Mouse (Mus musculus) left cerebral cortex, postnatal 36 days (tissue): Measurements from ENCODE around the gene Tango6. TPM values are rescaled to one million over a fixed set of nuclear protein-coding genes. Genes with fewer than 3 reads are reported as not detected.
A peak's percentile ranks its signal among the peaks of the same experiment; 100 is the strongest.

Experiments
- DNase-seq, 2 experiments: peaks; one replicate each; pipeline ENCODE4 v3.0.0; 2021 to 2022; ENCODE audit warnings: low spot score in 2 of 2, mixed read lengths in 1 of 2
- intact Hi-C: fragments of 180-260 bp; cut with DNase I; formaldehyde crosslinking; loops from one replicate; pipeline ENCODE4 v1.15.1; 2025
- total RNA-seq, 2 experiments: library from RNA; stranded (reverse); gene quantifications; 2 replicates each; pipeline ENCODE4 v1.2.3; 2021

The Tango6 gene
- total RNA-seq, 2 experiments from 2014 or later = 6.0 to 6.1 TPM

DNA sequence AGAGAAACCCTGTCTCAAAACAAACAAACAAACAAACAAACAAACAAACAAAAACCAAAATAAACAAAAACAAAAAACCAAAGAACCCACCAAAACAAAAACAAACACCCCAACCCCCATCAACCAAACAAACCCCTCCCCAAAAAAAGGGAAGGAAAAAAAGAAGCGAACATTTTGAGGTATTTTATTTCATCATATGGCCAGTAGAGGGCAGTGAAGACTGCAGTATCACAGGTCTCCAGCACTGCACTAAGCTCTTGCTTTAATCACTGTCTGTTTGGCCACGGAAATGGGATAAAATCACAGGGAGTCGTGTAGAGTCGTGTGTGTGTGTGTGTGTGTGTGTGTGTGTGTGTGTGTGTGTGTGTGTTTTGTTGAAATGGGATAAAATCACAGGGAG, 4.6 kb downstream of the Tango6 start:
- intact Hi-C loops = loop anchor here (2.0 to 10.0 kb wide), 2 partner anchors 315 to 347 kb away; partner anchors contain the start of gene Vps4a
- no peak for DNase-seq

DNA sequence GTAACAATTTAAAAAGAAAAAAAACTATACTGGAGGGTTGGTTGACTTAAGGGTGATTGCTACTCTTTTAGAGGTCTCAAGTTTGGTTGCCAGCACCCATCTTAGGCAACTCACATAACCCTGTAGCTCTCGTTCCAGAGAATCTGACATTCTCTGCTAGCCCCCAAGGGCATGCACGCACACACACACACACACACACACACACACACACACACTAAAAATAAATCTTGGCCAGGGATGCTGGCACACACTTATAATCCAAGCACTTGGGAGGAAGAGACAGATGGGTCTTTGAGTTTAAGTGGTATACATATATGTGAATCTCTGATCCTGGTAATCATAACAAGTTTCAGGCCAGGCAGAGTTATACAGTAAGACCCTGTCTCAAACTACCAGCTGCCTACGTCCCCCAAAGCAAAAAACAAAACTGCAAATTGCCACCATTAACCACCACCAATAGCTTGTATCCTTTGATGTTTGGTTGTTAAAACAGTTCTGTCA, 14.9 kb downstream of the Tango6 start:
- intact Hi-C loops = loop anchor here (5.0 kb wide), 1 partner anchor 190 kb away; no protein-coding TSS in a partner anchor
- DNase-seq = no peak

DNA sequence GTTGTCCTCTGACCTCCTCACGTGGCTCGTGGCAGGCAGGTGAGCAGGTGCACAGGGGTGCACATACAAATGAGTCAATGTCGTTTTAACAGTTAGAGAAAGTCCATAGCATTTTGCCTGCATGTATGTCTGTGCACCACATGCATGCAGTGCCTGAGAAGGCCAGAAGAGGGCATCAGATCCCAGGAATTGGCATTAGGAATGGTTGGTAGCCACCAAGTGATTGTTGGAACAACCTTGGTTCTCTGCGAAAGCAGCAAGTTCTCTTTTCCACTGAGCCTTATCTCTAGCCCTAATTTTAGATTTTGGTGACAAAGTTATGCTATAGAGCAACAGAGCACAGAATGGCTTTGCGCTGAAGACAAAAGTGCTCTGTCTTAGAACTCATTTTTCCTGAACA, 16.7 kb downstream of the Tango6 start:
- intact Hi-C loops = loop anchor here (5.0 kb wide), 1 partner anchor 188 kb away; no protein-coding TSS in a partner anchor
- DNase-seq = peak; percentile 47 to 59

DNA sequence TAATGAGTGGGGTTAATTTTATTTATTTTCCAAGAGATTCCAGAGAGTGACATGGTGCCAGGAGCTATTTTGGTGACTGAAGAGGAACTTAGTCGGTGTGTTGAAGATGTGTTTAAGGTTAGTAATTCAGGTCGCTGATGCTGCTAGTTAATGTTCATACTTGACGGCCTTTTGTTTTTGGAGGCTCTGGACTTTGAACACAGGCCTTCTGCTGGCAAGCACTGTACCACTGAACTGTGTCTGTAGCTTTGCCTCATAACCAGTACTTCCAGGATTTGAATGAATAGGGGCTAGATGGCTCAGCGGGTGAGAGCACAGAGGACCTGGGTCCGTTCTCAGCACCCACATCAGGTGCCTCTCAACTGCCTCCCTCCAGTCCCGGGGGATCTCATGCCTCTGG, 17.3 kb downstream of the Tango6 start:
- intact Hi-C loops = loop anchor here (10.0 kb wide), 1 partner anchor 325 kb away; no protein-coding TSS in a partner anchor
- DNase-seq = no peak

DNA sequence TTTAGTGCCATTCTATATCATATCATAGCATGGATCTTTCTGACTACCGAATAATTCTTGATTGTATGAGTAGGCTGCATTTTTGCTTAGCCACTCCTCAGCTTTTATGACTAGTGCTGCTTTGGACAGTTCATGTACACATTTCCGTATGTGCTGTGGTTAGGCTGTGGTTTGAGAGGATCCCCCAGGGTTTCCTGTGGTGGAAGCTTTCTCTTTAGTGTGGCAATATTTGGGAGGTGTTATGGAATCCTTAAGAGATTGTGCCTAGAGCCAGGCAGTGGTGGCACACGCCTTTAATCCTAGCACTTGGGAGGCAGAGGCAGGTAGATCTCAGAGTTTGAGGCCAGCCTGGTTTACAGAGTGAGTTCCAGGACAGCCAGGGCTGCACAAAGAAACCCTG, 18.5 kb downstream of the Tango6 start:
- intact Hi-C loops = loop anchor here (10.0 kb wide), 1 partner anchor 323 kb away; no protein-coding TSS in a partner anchor
- DNase-seq = no peak

DNA sequence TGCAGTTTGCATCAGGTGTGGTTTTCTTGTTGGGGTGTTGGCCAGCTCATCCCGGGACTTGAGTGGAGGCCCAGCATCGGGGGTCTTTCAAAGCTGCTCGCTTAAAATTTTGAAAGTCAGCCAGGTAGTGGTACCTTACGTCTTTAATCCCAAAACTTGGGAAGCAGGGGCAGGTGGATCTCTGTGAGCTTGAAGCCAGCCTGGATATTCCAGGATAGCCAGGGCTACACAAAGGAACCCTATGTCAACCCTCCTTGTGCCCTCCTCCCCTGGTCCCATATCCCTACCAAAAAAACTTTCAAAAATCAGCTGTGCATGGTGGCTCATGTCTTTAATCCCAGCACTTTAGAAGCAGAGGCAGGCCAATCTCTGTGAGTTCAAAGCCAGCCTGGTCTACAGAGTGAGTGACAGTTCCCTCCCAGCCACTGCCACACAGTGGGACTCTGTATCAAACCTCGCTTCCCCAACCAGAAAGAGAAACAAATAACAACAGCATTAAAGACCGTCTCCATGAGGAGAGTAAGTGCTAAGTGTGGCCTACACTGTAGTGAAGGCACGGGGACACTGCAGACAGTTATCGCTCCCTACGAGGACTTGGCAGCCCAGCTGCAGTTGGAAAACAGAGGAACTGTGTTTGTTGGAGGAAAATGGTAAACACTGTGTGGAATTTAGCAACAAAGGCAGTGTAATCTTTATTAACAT, 21.5 kb downstream of the Tango6 start:
- intact Hi-C loops = loop anchor here (10.0 kb wide), 1 partner anchor 320 kb away; no protein-coding TSS in a partner anchor
- no peak for DNase-seq

DNA sequence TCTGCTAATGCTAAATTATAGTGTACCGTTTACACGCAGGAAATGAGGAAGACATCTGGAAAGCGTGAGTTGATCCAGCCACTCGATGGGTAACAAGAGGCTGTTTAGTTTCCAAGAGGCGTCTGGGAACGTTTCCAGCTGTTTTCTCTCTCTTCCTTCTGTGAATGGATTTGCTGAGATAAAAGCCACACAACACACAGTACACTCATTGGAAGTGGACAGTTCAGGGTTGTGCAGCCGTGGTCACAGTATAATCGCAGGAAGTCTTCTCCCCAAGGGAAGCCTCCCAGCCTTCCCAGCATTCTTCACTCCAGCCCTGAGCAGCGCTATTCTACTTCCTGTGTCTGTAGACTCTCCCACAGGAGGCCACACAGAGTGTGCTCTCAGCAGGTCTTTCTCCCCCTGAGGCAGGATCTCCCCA, 22.0 kb downstream of the Tango6 start:
- intact Hi-C loops = loop anchor here (10.0 kb wide), 1 partner anchor 320 kb away; no protein-coding TSS in a partner anchor
- DNase-seq = no peak

DNA sequence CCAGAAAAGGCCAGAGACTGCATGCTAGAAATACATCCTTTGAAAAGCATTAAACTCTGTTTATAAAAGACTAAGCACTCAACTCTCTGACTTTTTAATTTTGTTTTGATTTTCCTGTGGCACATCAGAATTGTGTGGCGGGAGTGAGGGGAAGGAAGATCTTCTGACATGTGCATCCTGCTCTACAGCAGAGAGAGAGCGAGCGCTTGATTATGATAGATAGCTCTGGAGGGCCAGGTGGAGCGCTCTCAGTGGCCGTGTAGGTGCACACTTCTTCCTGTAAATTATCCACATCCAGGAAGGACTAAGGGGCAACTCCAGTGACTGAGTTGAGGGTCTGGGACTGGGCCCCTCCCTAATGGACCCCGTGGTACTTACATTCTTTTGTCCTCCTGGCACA, 23.3 kb downstream of the Tango6 start:
- intact Hi-C loops = loop anchor here (10.0 kb wide), 1 partner anchor 319 kb away; no protein-coding TSS in a partner anchor

DNA sequence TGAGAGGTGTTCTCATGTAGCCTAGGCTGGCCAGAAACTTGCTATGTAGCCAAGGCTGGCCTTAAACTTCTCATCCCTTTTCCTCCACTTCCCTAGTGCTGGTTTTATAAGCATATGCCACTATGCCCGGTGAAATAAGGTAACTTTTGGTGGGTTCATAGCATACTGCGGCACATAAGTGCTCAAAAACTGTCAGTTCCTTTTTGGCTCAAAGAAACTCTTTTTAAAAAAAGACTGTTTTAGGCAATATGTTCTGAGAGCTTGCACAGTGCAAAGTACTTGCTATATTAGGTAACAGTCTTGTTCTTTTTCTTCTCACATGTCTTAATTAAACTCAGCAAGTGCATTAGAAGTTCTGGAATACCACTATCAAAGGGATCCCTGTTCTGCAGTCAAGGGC, 27.1 kb downstream of the Tango6 start:
- no peak for DNase-seq
- intact Hi-C loops = loop anchor here (10.0 kb wide), 1 partner anchor 295 kb away; no protein-coding TSS in a partner anchor

More for the DNA sequence above, 23.3 kb downstream of the Tango6 start:
- DNase-seq = no peak

DNA sequence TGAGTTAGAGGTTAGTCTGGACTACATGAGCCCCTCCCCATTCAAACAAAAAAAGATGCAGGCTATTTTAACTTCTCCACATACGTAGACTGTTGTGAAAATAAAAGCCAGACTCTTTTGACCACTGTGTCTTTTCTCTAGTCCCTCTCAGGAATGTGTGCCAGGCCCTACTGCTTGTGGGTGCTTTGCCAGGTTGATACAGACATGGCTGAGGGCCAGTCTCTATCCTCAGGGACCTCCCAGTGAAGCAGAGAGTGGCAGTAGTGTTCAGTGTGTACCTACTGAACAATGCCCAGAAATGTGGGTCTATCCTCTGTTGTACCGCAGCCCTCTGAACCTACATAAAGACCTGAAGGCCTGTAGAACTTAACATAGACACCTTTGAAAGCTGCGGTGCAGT, 29.6 kb downstream of the Tango6 start:
- intact Hi-C loops = loop anchor here (10.0 kb wide), 1 partner anchor 292 kb away; no protein-coding TSS in a partner anchor
- DNase-seq = no peak

DNA sequence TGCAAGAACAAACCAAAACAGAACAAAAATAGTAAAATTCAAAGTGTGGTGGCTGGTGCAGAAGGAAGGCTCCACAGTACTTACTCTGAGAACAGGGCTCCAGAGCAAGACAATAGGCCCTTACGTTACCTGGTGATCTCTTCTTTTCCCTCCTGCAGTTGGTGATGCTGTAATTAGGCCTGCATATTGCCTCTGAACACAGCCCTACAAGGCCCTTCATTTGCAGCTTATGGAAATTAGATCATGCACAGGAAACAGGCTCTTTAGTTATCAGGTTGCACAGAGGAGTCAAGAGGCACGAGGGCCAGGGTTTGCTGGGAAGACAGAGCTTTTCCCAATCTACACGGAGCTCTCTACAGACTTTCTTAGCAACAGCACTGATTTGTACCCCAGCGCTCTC, 31.4 kb downstream of the Tango6 start:
- intact Hi-C loops = loop anchor here (10.0 kb wide), 1 partner anchor 291 kb away; no protein-coding TSS in a partner anchor
- DNase-seq = no peak

DNA sequence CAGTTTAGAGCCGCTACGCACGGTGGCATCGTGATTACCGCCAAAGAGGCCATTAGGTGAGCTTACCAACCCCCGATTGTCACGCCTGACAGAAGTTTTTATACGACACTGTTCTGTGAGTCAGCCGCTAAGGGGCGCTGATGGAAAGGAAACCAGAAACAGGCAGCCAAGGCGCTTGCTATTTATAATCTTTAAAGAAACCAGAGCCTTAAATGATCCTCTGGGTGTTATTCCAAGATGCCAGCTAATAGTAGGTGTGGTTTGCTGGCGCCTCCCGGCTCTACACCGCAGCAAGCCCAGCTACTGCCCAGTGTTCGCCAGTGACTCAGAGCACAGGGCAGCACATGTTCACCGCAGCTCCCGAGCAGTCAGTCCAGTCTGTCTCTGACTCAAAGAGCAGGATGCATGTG, 35.2 kb downstream of the Tango6 start:
- DNase-seq = peak; percentile 75 to 81
- intact Hi-C loops = loop anchor here (1.0 to 10.0 kb wide), 3 partner anchors 154 to 287 kb away; partner anchors contain the start of gene Has3

DNA sequence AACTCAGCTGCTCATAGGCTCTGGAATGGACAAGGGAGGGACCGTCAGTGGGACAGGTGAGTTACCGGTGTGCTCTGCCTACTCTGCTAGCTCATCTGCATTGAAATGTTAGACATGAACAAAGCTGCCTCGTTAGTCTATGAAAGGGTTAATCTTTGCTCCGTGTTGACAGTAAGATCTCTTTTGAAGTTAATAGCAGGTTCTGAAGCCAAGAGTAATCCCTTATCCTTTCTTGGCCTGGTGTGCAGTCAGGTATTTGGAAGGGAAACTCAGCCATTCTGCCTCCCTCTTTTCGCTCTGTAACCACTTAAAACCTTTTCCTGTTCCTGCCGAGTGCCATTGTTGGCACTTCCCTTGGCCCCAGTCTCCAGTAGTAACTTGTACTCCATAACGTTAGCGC, 38.1 kb downstream of the Tango6 start:
- no peak for DNase-seq
- intact Hi-C loops = no loop called here

DNA sequence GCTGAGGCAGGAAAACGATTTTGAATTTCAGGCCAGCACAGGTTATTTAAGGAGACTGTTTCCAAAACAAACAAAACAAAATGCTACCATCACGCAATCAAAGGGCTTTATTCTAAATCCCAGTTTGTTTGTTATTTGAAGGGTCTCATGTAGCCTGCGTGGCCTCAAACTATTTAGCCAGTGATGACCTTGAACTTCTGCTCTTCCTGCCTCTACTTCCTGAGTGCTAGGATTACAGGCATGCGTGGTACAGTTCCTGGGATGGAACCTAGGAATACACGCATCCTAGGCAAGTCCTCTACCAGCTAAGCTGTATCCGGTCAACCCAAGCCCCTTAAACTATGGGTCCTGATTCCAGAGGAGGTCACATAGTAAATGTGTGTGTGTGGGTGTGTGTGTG, 39.6 kb downstream of the Tango6 start:
- intact Hi-C loops = no loop called here

DNA sequence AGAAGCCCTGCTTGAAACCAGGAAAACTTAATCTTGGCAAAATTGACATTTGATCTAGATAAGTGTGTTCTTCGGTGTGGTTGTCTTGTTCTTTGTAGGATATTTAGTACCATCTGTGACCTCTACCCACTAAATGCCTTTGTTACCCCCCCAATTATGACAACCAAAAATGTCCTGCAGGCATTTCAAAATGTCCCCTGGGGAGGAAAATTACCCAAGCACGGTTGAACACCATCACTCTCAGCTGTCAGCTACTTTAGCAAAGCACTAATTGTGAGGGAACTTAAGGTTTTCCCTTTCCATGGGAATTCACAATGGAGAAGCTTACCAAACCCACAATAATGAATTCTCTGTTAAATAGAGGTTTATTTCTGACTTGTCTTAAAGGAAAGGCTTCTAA, 41.1 kb downstream of the Tango6 start:
- intact Hi-C loops = no loop called here
- no peak for DNase-seq

More for the DNA sequence above, 39.6 kb downstream of the Tango6 start:
- no peak for DNase-seq

DNA sequence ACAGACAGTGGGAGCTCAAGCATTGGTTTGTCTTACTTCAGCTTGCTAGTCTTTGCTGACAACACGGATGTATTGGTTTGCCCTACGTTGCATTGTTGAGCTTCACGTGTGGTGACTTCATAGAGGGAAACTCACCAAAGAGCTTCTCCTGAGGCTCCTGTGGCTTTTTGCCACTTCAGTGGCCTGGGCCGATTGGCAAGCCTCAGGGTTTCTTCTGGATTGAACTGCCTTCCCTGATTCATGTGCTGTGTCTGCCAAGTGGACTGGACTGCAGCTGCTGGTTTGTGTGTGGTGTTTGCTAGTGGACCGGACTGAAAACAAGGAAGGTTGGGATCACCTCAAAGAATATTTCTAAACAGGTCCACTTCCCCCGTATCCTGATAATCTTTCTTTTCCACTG, 43.7 kb downstream of the Tango6 start:
- DNase-seq = no peak
- intact Hi-C loops = no loop called here

DNA sequence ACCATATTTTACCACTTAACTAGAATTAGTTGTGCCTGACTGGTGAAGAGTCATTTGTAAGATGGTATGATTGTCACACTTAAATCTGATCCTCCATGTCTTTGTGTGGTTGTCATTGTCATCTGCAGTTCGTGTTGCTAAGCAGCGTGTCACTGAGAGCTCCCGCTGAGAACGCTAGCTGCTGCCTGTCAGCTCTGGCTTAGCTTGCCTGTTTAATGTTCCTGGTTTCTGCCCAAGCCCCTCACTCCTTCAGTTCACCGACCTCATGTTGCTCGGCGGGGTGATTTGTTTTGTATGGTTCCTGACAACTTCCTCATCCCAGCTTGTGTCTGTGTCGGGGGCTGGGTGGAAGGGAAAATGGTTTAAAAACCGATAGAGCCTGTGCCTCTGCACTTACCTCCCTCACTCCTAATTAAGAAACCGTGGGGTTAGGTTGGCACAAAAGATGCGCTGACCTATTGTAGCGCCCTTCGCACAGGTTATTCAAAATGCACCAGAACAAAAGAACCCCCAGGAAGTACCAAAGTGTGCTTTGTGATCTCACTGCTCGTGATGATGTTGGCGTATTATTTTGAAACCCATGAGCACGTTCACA, 44.5 kb downstream of the Tango6 start:
- intact Hi-C loops = no loop called here
- peak in 1 of 2 experiments; percentile 5 for DNase-seq

DNA sequence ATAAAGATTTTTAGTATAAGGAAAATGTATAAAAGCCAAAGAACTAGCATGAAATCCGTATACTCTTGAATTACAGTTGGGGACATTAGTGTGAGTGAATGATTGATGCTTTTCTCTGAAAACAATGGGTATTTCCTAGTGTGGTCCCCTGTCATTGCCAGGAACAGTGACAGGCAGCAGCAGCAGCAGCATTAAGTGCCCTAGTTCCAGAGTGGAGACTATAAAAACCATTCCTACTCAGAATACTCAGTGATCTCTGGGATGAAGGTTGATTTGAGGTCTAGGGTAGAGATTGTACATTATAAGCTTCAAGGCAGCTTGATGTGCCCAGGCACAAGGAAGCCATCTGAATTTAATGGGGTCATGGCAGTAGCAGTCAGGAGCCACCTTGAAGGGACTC, 45.0 kb downstream of the Tango6 start:
- intact Hi-C loops = no loop called here
- no peak for DNase-seq

DNA sequence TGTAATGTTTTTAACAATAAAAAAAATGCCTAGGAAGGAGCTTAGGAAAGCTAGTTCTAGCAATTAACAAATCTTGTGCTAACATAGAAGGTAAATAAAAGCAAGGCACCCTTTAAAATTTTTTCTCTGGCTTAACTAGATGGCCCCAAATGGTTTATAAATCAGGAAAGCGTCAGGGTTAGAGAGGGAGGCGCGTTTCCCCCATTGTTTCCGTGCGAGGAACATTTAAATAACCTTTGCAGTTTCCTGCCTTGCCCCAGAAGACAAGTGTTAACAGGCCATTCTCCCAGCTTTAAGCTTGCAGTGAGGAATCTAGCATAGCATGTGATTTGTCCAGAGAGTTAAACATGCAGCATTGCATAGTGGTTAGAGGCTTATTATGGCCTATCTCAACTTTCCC, 50.1 kb downstream of the Tango6 start:
- DNase-seq = no peak
- intact Hi-C loops = no loop called here

DNA sequence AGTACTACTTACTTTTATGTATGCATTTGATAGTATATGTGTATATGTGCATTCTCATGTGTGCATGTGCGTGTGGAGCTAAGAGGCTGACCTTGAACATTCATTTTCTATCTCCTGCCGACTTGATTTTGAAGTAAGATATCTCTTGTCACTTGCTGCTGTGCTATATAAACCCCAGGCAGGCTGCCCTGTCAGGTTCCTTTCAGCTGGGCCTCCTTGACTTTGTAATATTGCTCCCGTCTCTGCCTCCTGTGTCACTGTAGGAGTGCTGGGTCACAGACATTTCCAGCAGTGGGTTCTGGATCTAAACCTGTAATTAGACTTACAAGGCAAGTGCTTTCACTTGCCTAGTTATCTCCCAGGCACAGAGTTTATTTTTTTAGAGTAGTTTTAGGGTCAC, 50.8 kb downstream of the Tango6 start:
- DNase-seq = no peak
- intact Hi-C loops = no loop called here
